Mouse (Mus musculus): ENCODE measurements around the gene Ssxb1. TPM values are rescaled to one million over a fixed set of nuclear protein-coding genes. Genes with fewer than 3 reads are reported as not detected.
"Not testable (repeated sequence)": the region's sequence is repeated elsewhere in the genome, so short reads cannot be mapped to it uniquely, and the experiment has no call there.

Ssxb1 gene
- not detected in 2 replicates for polyA plus RNA-seq (2014; fragmentation: Nextera tagmentation; extraction: Ambion mirVana)

GRCm38 (mm10) chrX:8413005-8413404 lies at the start of gene Ssxb1:
TSS of gene Ssxb1 (plus strand) at chrX:8413305.
- H3K27me3 ChIP-seq (replicated peaks; ENCODE audit: control insufficient read depth, insufficient read depth, low read length); DNase-seq (ENCODE audit: low spot score); H3K4me2 ChIP-seq (ENCODE audit: low read length); H3K4me3 ChIP-seq (ENCODE audit: low read depth, low read length); H3K27ac ChIP-seq (ENCODE audit: low read depth, low read length); H3K9me3 ChIP-seq (replicated peaks; ENCODE audit: control insufficient read depth, low read length); H3K9ac ChIP-seq (ENCODE audit: low read length); H3K36me3 ChIP-seq (ENCODE audit: control insufficient read depth, insufficient read depth, low read length); H3K4me1 ChIP-seq (ENCODE audit: control insufficient read depth, insufficient read depth, low read length); ATAC-seq: not testable (repeated sequence)
- 21% methylated on average over 1 of the region's 1 CpGs for WGBS

GRCm38 (mm10) chrX:8366678-8367077 lies 46.4 kb upstream of the Ssxb1 start, which contains the start of gene Ssxb9:
TSS of gene Ssxb9 (plus strand) at chrX:8366978.
- ATAC-seq; H3K4me3 ChIP-seq (ENCODE audit: low read depth, low read length); H3K4me1 ChIP-seq (ENCODE audit: control insufficient read depth, insufficient read depth, low read length); H3K36me3 ChIP-seq (ENCODE audit: control insufficient read depth, insufficient read depth, low read length); H3K9me3 ChIP-seq (replicated peaks; ENCODE audit: control insufficient read depth, low read length); H3K4me2 ChIP-seq (ENCODE audit: low read length); H3K27me3 ChIP-seq (replicated peaks; ENCODE audit: control insufficient read depth, insufficient read depth, low read length); H3K9ac ChIP-seq (ENCODE audit: low read length); DNase-seq (ENCODE audit: low spot score); H3K27ac ChIP-seq (ENCODE audit: low read depth, low read length): not testable (repeated sequence)
- 34% methylated on average over 1 of the region's 1 CpGs for WGBS

GRCm38 (mm10) chrX:8461626-8462025 lies 48.5 kb downstream of the Ssxb1 start, which contains the start of gene Ssxb2:
TSS of gene Ssxb2 (minus strand) at chrX:8461726.
- H3K9ac ChIP-seq (ENCODE audit: low read length); H3K27ac ChIP-seq (ENCODE audit: low read depth, low read length); H3K27me3 ChIP-seq (replicated peaks; ENCODE audit: control insufficient read depth, insufficient read depth, low read length); DNase-seq (ENCODE audit: low spot score); H3K9me3 ChIP-seq (replicated peaks; ENCODE audit: control insufficient read depth, low read length); H3K4me3 ChIP-seq (ENCODE audit: low read depth, low read length); ATAC-seq; H3K4me1 ChIP-seq (ENCODE audit: control insufficient read depth, insufficient read depth, low read length); H3K36me3 ChIP-seq (ENCODE audit: control insufficient read depth, insufficient read depth, low read length); H3K4me2 ChIP-seq (ENCODE audit: low read length): not testable (repeated sequence)
- WGBS: 72% methylated on average over 2 of the region's 2 CpGs

Other genes starting within 250 kb of the Ssxb1 start
- 19.7 and 26.5 TPM in 2 replicates for gene Tbc1d25, start 237.1 kb upstream of the Ssxb1 start, polyA plus RNA-seq (2014; fragmentation: Nextera tagmentation; extraction: Ambion mirVana)
- 25.3 and 28.5 TPM in 2 replicates for gene Ebp, start 219.8 kb upstream of the Ssxb1 start, polyA plus RNA-seq (2014; fragmentation: Nextera tagmentation; extraction: Ambion mirVana)
- gene Porcn, start 206.8 kb upstream of the Ssxb1 start, polyA plus RNA-seq (2014; fragmentation: Nextera tagmentation; extraction: Ambion mirVana): 35.4 and 42.0 TPM in 2 replicates
- 60.9 and 63.6 TPM in 2 replicates for gene Ftsj1, start 160.9 kb upstream of the Ssxb1 start, polyA plus RNA-seq (2014; fragmentation: Nextera tagmentation; extraction: Ambion mirVana)
- gene Slc38a5, start 142.2 kb upstream of the Ssxb1 start, polyA plus RNA-seq (2014; fragmentation: Nextera tagmentation; extraction: Ambion mirVana): 42.8 and 48.3 TPM in 2 replicates
- not detected in 2 replicates for gene Ssxb10, start 85.9 kb upstream of the Ssxb1 start, polyA plus RNA-seq (2014; fragmentation: Nextera tagmentation; extraction: Ambion mirVana)
- not detected in 2 replicates for gene Ssxb9, start 46.3 kb upstream of the Ssxb1 start, polyA plus RNA-seq (2014; fragmentation: Nextera tagmentation; extraction: Ambion mirVana)
- gene Ssxb2, start 48.4 kb downstream of the Ssxb1 start, polyA plus RNA-seq (2014; fragmentation: Nextera tagmentation; extraction: Ambion mirVana): not detected in 2 replicates
- not detected in 2 replicates for gene Gm14459, start 111.6 kb downstream of the Ssxb1 start, polyA plus RNA-seq (2014; fragmentation: Nextera tagmentation; extraction: Ambion mirVana)
- gene Ssxb6, start 134.9 kb downstream of the Ssxb1 start, polyA plus RNA-seq (2014; fragmentation: Nextera tagmentation; extraction: Ambion mirVana): not detected in 2 replicates
- gene Ssxb3, start 178.5 kb downstream of the Ssxb1 start, polyA plus RNA-seq (2014; fragmentation: Nextera tagmentation; extraction: Ambion mirVana): not detected in 2 replicates